Mouse (Mus musculus) cerebellum, adult 2 months (tissue): ENCODE measurements around the gene Arpc2.

Experiments used
- CTCF ChIP-seq: fragments of 200-500 bp; IDR thresholded peaks from 2 replicates; pipeline ENCODE4 v1.5.1; 2011; ENCODE audit warnings: low read depth, mild to moderate bottlenecking, control low read depth, low read length, moderate library complexity, borderline replicate concordance; ENCODE audit not compliant: insufficient read depth
- POLR2A ChIP-seq: fragments of 200-500 bp; IDR thresholded peaks from 2 replicates; pipeline ENCODE4 v1.6.1; 2011; ENCODE audit warnings: low read length, control low read depth, borderline replicate concordance; ENCODE audit not compliant: insufficient read depth

DNA sequence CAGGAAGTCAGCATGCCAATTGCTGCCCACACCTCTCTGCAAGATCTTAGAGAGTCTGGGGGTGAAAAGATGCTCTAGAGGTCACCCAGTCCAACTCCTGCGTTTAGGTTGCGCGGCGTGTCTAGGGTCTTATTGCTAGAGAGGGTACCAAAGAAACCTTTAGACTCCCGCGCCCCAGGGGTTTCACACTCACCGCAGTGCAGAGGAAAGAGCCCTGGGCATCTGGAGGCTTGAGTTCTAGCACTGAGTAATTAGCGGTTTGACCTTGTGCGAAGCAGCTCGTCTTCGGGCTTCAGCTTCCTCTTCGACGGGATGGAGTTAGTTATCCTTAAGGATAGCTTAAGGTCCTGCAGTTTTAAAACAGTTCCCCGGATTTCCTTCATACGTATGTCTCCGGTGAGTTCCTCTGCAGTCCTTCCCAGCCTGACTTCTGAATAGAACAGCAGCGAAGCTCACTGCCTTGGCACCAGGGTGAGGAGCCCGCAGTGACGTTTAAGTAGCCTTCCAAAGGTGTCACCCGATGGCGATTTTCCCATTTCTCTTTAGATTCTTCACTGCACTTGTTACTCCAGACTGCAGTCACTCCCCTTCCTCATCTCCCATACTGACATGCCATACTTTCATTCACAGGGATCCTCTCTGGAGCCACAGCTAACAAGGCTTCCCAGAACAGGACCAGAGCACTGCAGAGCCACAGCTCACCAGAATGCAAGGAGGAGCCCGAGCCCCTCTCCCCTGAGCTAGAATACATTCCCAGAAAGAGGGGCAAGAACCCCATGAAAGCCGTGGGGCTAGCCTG is 49.5 kb downstream of the Arpc2 start:
- TF ChIP-seq POLR2A (no peak), CTCF (no peak)
